Mouse (Mus musculus): Measurements from ENCODE around the gene Tbc1d30. TPM values are rescaled to one million over a fixed set of nuclear protein-coding genes. Genes with fewer than 3 reads are reported as not detected.

Tbc1d30 gene
- polyA plus RNA-seq, 1 experiment from 2014 or later, result 2.8 TPM

- Histone ChIP-seq H3K4me3 (ENCODE audit: low read depth, low read length) (no peak overlapping the region), H3K9ac (ENCODE audit: low read length) (no peak overlapping the region), H3K4me2 (no peak overlapping the region), H3K27me3 (ENCODE audit: control insufficient read depth, insufficient read depth, low read length) (no peaks in the 10 kb centered on the region), H3K4me1 (ENCODE audit: control insufficient read depth, insufficient read depth, low read length) (no peaks in the 10 kb centered on the region), H3K27ac (ENCODE audit: low read depth, low read length) (no peak overlapping the region), H3K36me3 (ENCODE audit: control insufficient read depth, insufficient read depth, low read length) (no peaks in the 10 kb centered on the region), H3K9me3 (ENCODE audit: control insufficient read depth, low read length) (no peaks in the 10 kb centered on the region)
- ATAC-seq (ENCODE audit: low FRiP score) (no peak), DNase-seq (ENCODE audit: low spot score, missing footprints) (peak; percentile 49)
- WGBS, result 89% methylated on average over 7 of the region's 7 CpGs
These were observed 132.5 kb downstream of the Tbc1d30 start for GRCm38 (mm10) chr10:121218616-121219015.

- Histone ChIP-seq H3K36me3 (ENCODE audit: control insufficient read depth, insufficient read depth, low read length) (no peaks in the 10 kb centered on the region), H3K4me1 (ENCODE audit: control insufficient read depth, insufficient read depth, low read length) (no peaks in the 10 kb centered on the region), H3K4me3 (ENCODE audit: low read depth, low read length) (no peak overlapping the region), H3K9me3 (ENCODE audit: control insufficient read depth, low read length) (no peaks in the 10 kb centered on the region), H3K9ac (ENCODE audit: low read length) (no peak overlapping the region), H3K4me2 (no peak overlapping the region), H3K27me3 (ENCODE audit: control insufficient read depth, insufficient read depth, low read length) (no peaks in the 10 kb centered on the region), H3K27ac (ENCODE audit: low read depth, low read length) (no peak overlapping the region)
- 92% methylated on average over 3 of the region's 3 CpGs for WGBS
- ATAC-seq (ENCODE audit: low FRiP score) (no peak), DNase-seq (ENCODE audit: low spot score, missing footprints) (no peak)
These were observed 134.3 kb downstream of the Tbc1d30 start for GRCm38 (mm10) chr10:121216804-121217203.

Other genes with a start within 250 kb of the Tbc1d30 start
- gene Gns, start 13.8 kb upstream of the Tbc1d30 start, polyA plus RNA-seq (2014; fragmentation: Nextera tagmentation; extraction: Ambion mirVana), result 35.9 and 37.3 TPM in 2 replicates
- gene Rassf3, start 125.1 kb upstream of the Tbc1d30 start, polyA plus RNA-seq (2014; fragmentation: Nextera tagmentation; extraction: Ambion mirVana), result 5.9 and 6.0 TPM in 2 replicates
- 34.0 and 35.7 TPM in 2 replicates for gene Tbk1, start 235.5 kb upstream of the Tbc1d30 start, polyA plus RNA-seq (2014; fragmentation: Nextera tagmentation; extraction: Ambion mirVana)